ENCODE assay signal across 27 mouse cellular contexts in genomic region chr4:123548317-123548716, GRCm38 (mm10).
DNase-seq lines count a peak whose midpoint lies in the region; ATAC-seq lines count a peak whose summit lies in the region.
"Had no signal": no experiment of that assay in that cellular context is flagged by ENCODE, and none has a peak within 500 bp of the region (broad histone marks: within the 10 kb centered on the region; RNA-seq: fewer than 3 reads in every experiment).

No protein-coding gene starts in this region.

- WGBS in heart, embryonic 12.5 days, result 65% methylated on average over 3 of the region's 3 CpGs

- H3K9ac ChIP-seq in heart, embryonic 12.5 days, result no peak overlapping the region
- H3K9ac ChIP-seq: forebrain, embryonic 13.5 days; kidney, embryonic 15.5 days; liver, embryonic 14.5 days; neural tube, embryonic 13.5 days had no signal

- no peaks in the 10 kb centered on the region for H3K9me3 ChIP-seq in heart, embryonic 12.5 days (replicated peaks)
- H3K9me3 ChIP-seq: forebrain, embryonic 13.5 days; hindbrain, embryonic 10.5 days; kidney, embryonic 15.5 days; neural tube, embryonic 13.5 days had no signal

- intact Hi-C loops in heart, postnatal 10 days (cut with DNase I), result no loop called here

- H3K4me1 ChIP-seq in heart, embryonic 12.5 days (replicated peaks), result peaks cover 21% of the 10 kb centered on the region
- H3K4me1 ChIP-seq: neural tube, embryonic 13.5 days had no signal

- peaks cover 28% of the 10 kb centered on the region for H3K36me3 ChIP-seq in heart, embryonic 12.5 days

- H3K27ac ChIP-seq in heart, embryonic 12.5 days (ENCODE audit: poor library complexity, severe bottlenecking), result no peak overlapping the region
- H3K27ac ChIP-seq: forebrain, embryonic 13.5 days; hindbrain, embryonic 10.5 days; kidney, embryonic 15.5 days; liver, embryonic 14.5 days; macrophage; neural tube, embryonic 13.5 days; stomach, postnatal 0 days had no signal

- ATAC-seq in heart, embryonic 12.5 days (ENCODE audit: insufficient number of reproducible peaks, low FRiP score), result no peak
- ATAC-seq: CD4-positive, CD25-positive, alpha-beta regulatory T cell, adult 4 months; forebrain, embryonic 13.5 days; hindbrain, embryonic 16.5 days had no signal

- peak; percentile 41 to 62 for DNase-seq in cerebellum, postnatal 14 days
- no peak for DNase-seq in cerebellum, adult 9-11 months
- DNase-seq in heart, adult 11 months, result peak; percentile 90
- DNase-seq in heart, adult 8-10 months (ENCODE audit: low spot score), result no peak
- peak; percentile 24 to 58 for DNase-seq in heart, postnatal 10 days
- DNase-seq in naive thymus-derived CD4-positive, alpha-beta T cell, adult 2 months (ENCODE audit: low read depth), result peak; percentile 31
- no peak for DNase-seq in adipocyte (ENCODE audit: low spot score)
- DNase-seq: adrenal gland, adult 8-10 months; kidney, adult 18-20 months; kidney, postnatal 25 days; liver; lung, adult 2 months; lung, postnatal 10 days; midbrain, embryonic 14.5 days; right cerebral cortex, postnatal 4 days; thymus, adult 18-20 months; thymus, postnatal 25 days had no signal

- no peak overlapping the region for H3K4me3 ChIP-seq in heart, embryonic 12.5 days
- H3K4me3 ChIP-seq: forebrain, embryonic 13.5 days; hindbrain, embryonic 10.5 days; kidney, embryonic 15.5 days; neural tube, embryonic 13.5 days had no signal

- H3K27me3 ChIP-seq in heart, embryonic 12.5 days (replicated peaks), result no peaks in the 10 kb centered on the region
- H3K27me3 ChIP-seq: forebrain, embryonic 13.5 days; kidney, embryonic 15.5 days; neural tube, embryonic 13.5 days had no signal

- no peak overlapping the region for H3K4me2 ChIP-seq in heart, embryonic 12.5 days
- H3K4me2 ChIP-seq: forebrain, embryonic 13.5 days; kidney, embryonic 15.5 days; neural tube, embryonic 13.5 days had no signal

Comparison
In these comparisons a context has a peak if more than half of its experiments do, and no peak if none do; other contexts are left out.
1. DNase-seq: peak in cerebellum, postnatal 14 days (2 of 2), heart, adult 11 months (single experiment), heart, postnatal 10 days (2 of 2) and naive thymus-derived CD4-positive, alpha-beta T cell, adult 2 months (single experiment); none in cerebellum, adult 9-11 months (single experiment), heart, adult 8-10 months (single experiment) and adipocyte (single experiment).